Mouse (Mus musculus): ENCODE measurements at regions not wholly inside any gene's neighbourhood (a gene's known extent, or its start where the extent isn't known, plus 50 kb on each side); places are given as distances from the start of the nearest gene placed in this dataset.

DNA sequence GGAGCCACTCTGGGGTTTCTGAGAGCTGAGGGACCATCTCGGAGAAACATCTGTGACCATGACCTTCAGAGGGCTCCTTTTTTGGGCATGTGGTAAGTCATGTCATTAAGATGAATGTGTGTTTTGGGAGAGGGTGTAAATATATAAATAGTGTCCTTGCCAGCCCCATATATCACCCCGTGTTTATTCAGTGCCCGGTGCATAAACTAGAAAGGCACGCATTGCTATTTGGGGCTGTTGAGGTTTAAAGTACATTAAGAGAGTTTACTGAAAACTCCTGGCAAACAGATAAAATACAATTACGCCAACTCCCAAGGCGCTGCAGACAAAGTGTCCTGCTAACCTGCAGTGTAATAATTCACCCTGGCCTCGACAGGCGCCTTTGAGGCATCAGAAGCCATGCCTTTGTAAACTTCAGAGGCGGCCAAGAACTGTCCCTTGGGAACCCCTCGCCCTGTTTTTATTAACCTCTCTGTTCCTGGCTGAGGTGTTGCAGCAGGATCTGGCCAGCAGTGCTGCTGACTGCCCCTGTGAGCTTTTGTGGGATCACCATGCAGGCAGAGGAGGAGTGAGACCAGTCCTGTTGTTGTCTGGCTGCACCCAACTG lies 106.6 kb downstream of the 9530068E07Rik start:
- TF ChIP-seq POLR2A (IDR thresholded peaks at IDR 0.05; ENCODE audit: low read depth, low read length) (no peak), CTCF (IDR thresholded peaks at IDR 0.05; ENCODE audit: extremely low read depth, insufficient read length, insufficient replicate concordance, low read depth, low read length) (no peak)

All from small intestine, adult 2 months (tissue).